Mouse (Mus musculus) kidney, adult 2 months (tissue): ENCODE measurements around the gene Npc1l1.

Experiments
- CTCF ChIP-seq: fragments of 200-500 bp; conservative IDR thresholded peaks from 2 replicates; pipeline ENCODE4 v1.5.1; 2011; ENCODE audit warnings: low read depth, mild to moderate bottlenecking, control low read depth, low read length, moderate library complexity, mixed read lengths; ENCODE audit not compliant: insufficient read depth, insufficient read length
- POLR2A ChIP-seq: fragments of 200-500 bp; IDR thresholded peaks from one replicate; pipeline ENCODE4 v1.6.1; 2011; ENCODE audit warnings: low read depth, low read length, control low read depth

GRCm38 (mm10) chr11:6198449-6198848 lies 31.5 kb downstream of the Npc1l1 start:
- TF ChIP-seq CTCF (no peak), POLR2A (no peak)
